Mouse (Mus musculus): Measurements from ENCODE around the gene Slc16a7.

- TF ChIP-seq MAFK (IDR thresholded peaks at IDR 0.05; ENCODE audit: borderline replicate concordance, low read depth, low read length) (no peak), CHD2 (IDR thresholded peaks at IDR 0.05; ENCODE audit: low read length) (no peak)
Observed at GRCm38 (mm10) chr10:125171154-125171553, 218.1 kb downstream of the Slc16a7 start.

Data from MEL (cell line).